Mouse (Mus musculus) heart, embryonic 11.5 days (tissue): ENCODE data around the gene Gpatch1. TPM values are rescaled to one million over a fixed set of nuclear protein-coding genes. Genes with fewer than 3 reads are reported as not detected.
"Not testable (repeated sequence)": the region's sequence is repeated elsewhere in the genome, so short reads cannot be mapped to it uniquely, and the experiment has no call there.

Experiments used
- ATAC-seq: fragments of 200-750 bp; cut with Nextera tagmentation; replicated peaks from 2 replicates; pipeline ENCODE4 v1.8.0; 2017; ENCODE audit warnings: moderate library complexity; ENCODE audit not compliant: insufficient number of reproducible peaks, low FRiP score, low TSS enrichment
- H3K27ac ChIP-seq: fragments of 300-500 bp; sonication (generic); 2 replicates; pipeline ENCODE4 v1.5.1; 2014; ENCODE audit warnings: mild to moderate bottlenecking, low read depth, low read length
- H3K27me3 ChIP-seq: fragments of 300-500 bp; sonication (generic); 2 replicates; pipeline ENCODE4 v1.6.1; 2014; ENCODE audit warnings: mild to moderate bottlenecking, low read length, mixed read lengths; ENCODE audit not compliant: control insufficient read depth, insufficient read depth
- H3K36me3 ChIP-seq: fragments of 300-500 bp; sonication (generic); 2 replicates; pipeline ENCODE4 v1.6.1; 2014; ENCODE audit warnings: mild to moderate bottlenecking, low read length, moderate library complexity, mixed read lengths; ENCODE audit not compliant: control insufficient read depth, insufficient read depth
- H3K4me1 ChIP-seq: fragments of 300-500 bp; sonication (generic); 2 replicates; pipeline ENCODE4 v1.6.1; 2014; ENCODE audit warnings: low read length; ENCODE audit not compliant: control insufficient read depth, insufficient read depth
- H3K4me2 ChIP-seq: fragments of 300-500 bp; sonication (generic); 2 replicates; pipeline ENCODE4 v1.6.1; 2014; ENCODE audit warnings: mild to moderate bottlenecking, moderate library complexity
- H3K4me3 ChIP-seq: fragments of 300-500 bp; sonication (generic); 2 replicates; pipeline ENCODE4 v1.5.1; 2014; ENCODE audit warnings: low read depth, low read length
- H3K9ac ChIP-seq: fragments of 300-500 bp; sonication (generic); 2 replicates; pipeline ENCODE4 v1.6.1; 2014; ENCODE audit warnings: mild to moderate bottlenecking, low read depth, low read length, moderate library complexity
- H3K9me3 ChIP-seq: fragments of 300-500 bp; sonication (generic); replicated peaks from 2 replicates; pipeline ENCODE4 v1.6.1; 2016; ENCODE audit warnings: low read length; ENCODE audit not compliant: control insufficient read depth
- WGBS: fragments of 180-500 bp; shearing (Covaris S2); extraction: QIAGEN DNeasy Blood & Tissue Kit; methylation state at CpG from one replicate; pipeline ENCODE4 v1.1.7; 2014; ENCODE audit not compliant: insufficient replicate concordance; 5-methylcytosine and 5-hydroxymethylcytosine counted together
- polyA plus RNA-seq: library from polyadenylated mRNA; unstranded; fragments of >200 nt; fragmentation: Nextera tagmentation; extraction: Ambion mirVana; gene quantifications from 2 replicates; pipeline ENCODE4 v1.2.1, GENCODE M21; 2014

Gene Gpatch1
- polyA plus RNA-seq, 1 experiment from 2014 or later = 10.4 TPM

DNA sequence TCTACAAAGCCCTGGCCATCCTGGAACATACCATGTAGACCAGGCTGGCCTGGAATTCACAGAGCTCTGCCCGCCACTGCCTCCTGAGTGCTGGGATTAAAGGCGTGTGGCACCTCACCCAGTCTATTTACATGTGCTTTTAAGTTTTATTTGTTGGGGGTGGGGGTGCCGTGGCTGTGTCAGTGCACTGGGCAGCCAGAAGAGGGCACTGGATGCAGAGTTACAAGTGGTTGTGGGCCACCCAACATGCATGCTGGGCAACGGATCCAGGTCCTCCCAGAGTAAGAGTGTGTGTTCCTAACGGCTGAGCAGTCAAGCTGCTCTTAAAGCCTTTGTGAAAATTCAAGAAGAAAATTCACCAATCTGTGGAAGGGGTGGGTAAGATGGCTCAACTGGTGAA, 50.4 kb downstream of the Gpatch1 start:
- Histone ChIP-seq H3K9me3 (no peaks in the 10 kb centered on the region), H3K4me3 (no peak overlapping the region), H3K36me3 (no peaks in the 10 kb centered on the region), H3K4me1 (no peaks in the 10 kb centered on the region), H3K9ac (no peak overlapping the region), H3K27me3 (no peaks in the 10 kb centered on the region), H3K27ac (no peak overlapping the region), H3K4me2 (no peak overlapping the region)
- ATAC-seq = no peak
- WGBS = 63% methylated on average over 5 of the region's 5 CpGs

DNA sequence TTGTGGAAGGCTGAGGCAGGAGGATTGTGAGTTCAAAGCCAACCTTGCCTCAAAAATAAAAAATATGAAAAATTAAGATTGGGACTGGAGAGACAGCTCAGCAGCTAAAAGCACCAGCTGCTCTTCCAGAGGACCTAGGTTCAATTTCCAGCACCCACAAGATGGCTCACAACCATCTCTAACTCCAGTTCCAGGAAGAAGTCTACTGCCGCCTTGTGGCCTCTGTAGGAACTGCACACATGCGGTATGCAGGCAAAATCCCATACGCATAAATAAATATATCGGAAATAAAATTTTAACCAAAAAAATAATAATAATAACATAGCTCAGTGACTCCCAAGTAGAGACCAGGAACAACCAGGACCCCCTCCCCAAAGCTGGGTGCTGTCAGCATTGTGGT, 51.6 kb downstream of the Gpatch1 start:
- Histone ChIP-seq H3K9me3 (no peaks in the 10 kb centered on the region), H3K27ac (no peak overlapping the region), H3K4me1 (no peaks in the 10 kb centered on the region), H3K27me3 (no peaks in the 10 kb centered on the region), H3K36me3 (no peaks in the 10 kb centered on the region), H3K9ac (no peak overlapping the region), H3K4me3 (no peak overlapping the region), H3K4me2 (no peak overlapping the region)
- WGBS = 65% methylated on average over 4 of the region's 4 CpGs
- no peak for ATAC-seq

DNA sequence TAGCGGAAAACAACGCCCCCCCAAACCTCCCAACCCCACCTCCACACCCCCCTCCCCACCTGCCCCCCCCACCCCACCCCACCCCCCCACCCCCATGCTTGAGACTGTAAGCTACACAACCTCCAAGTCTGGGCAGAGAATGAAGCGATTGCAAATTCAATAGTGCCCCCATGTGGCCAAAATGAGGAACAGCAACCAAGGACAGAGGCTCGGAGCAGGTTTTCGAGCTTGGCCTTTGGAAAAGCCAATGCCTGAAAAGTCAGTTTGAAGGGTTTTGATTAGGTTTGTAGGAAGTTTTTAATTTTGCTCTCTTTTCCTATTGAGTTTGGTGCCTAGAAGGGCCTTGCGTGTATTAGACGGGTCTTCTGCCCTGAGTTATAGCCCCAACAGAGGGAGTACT, 53.5 kb downstream of the Gpatch1 start:
- no peaks in the 10 kb centered on the region for H3K4me1 ChIP-seq
- ATAC-seq = no peak
- no peak overlapping the region for H3K4me2 ChIP-seq
- no peak overlapping the region for H3K27ac ChIP-seq
- H3K9me3 ChIP-seq = 0 out of 2 replicates have a peak, but pooled peaks cover under 1% of the 10 kb centered on the region
- no peaks in the 10 kb centered on the region for H3K27me3 ChIP-seq
- H3K4me3 ChIP-seq = no peak overlapping the region
- H3K36me3 ChIP-seq = no peaks in the 10 kb centered on the region
- 8% methylated on average over 7 of the region's 7 CpGs for WGBS
- no peak overlapping the region for H3K9ac ChIP-seq

DNA sequence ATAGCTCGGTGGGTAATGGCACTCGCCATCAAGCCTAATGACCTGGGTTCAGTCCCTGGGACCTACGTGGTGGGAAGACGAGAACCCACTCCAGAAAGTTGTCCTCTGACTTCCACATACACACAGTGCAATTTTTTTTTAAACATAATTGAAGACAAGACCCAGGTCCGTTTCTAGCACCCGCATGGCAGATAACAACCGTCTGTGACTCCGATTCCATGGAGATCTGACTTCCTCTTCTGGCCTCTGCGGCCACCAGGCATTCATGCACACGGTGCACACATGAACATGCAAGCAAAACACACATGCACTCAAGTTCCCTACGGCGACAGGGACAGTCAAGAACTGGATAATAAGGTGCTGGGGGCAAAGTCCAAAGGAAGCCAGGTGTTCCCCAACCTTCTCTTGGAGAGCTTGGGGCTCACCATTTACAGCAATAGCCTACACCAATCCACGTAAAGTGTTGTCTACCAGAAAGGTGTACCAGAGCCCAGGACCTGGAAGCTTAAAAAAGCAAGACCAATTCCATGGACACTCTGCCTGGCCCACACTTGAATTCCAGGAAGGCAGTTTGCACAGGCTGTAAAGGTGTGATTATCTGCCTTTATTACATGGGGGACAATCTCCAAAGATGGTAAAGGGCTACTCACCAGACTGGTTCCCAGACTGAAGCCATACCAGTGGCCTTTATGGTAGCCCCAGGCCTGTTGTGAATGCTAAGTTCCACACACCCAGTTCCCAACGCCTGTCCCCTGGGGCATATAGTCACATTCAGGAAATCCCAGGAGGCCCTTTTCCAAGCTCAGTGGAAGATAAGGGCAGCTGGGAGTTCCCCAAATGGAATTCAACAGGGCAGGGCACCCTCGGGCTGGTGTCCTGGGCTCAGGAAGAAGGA, 54.4 kb downstream of the Gpatch1 start:
- WGBS = 74% methylated on average over 15 of the region's 15 CpGs
- ATAC-seq = no peak
- H3K27ac ChIP-seq = no peak overlapping the region

DNA sequence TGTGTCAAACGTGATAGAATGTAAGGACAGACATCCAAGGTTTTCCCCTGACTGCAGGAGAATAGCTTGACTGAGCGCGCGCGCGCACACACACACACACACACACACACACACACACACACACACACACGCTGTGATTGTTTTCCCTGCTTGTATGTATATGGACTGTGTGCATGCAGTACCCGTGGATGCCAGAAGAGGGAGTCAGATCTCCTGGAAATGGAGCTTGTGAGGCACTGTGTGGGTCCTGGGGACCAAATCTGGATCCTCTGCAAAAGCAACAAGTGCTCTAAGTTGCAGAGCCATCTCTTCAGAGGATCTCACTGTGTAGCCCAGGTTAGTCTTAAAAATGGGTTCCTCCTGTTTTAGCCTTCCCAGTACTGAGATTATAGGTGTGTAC, 58.9 kb downstream of the Gpatch1 start:
- Histone ChIP-seq H3K4me1 (no peaks in the 10 kb centered on the region), H3K27me3 (no peaks in the 10 kb centered on the region), H3K9ac (no peak overlapping the region), H3K9me3 (0 out of 2 replicates have a peak, but pooled peaks cover 2% of the 10 kb centered on the region), H3K27ac (no peak overlapping the region), H3K36me3 (no peaks in the 10 kb centered on the region), H3K4me2 (no peak overlapping the region), H3K4me3 (no peak overlapping the region)
- 82% methylated on average over 8 of the region's 8 CpGs for WGBS
- ATAC-seq = no peak

More for the DNA sequence above, 54.4 kb downstream of the Gpatch1 start:
- no peak overlapping the region for H3K9ac ChIP-seq
- H3K4me2 ChIP-seq = no peak overlapping the region
- no peaks in the 10 kb centered on the region for H3K36me3 ChIP-seq
- no peak overlapping the region for H3K4me3 ChIP-seq
- H3K9me3 ChIP-seq = 0 out of 2 replicates have a peak, but pooled peaks cover 2% of the 10 kb centered on the region
- H3K27me3 ChIP-seq = no peaks in the 10 kb centered on the region
- H3K4me1 ChIP-seq = no peaks in the 10 kb centered on the region

DNA sequence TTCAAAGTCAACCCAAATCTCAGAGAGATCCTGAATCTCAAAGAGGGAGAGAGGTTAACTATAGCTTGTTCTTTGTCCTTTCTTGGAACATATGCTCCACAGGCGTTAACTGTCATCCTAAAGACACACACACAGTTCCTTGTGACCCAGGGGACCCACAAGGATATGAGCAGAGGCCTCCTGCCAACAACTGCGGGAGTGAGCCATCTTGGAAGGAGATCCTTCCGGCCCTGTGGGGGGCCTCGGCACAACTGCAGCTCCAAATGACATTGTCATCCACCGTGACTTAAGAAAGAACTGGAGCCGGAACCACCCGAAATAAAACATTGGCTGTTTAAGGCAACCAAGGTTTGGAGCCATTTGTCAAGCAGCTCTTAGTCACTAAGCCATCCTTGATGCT, 59.9 kb downstream of the Gpatch1 start:
- no peak overlapping the region for H3K4me3 ChIP-seq
- H3K4me1 ChIP-seq = no peaks in the 10 kb centered on the region
- no peak for ATAC-seq
- H3K4me2 ChIP-seq = no peak overlapping the region
- 61% methylated on average over 7 of the region's 7 CpGs for WGBS
- H3K27me3 ChIP-seq = no peaks in the 10 kb centered on the region
- H3K9me3 ChIP-seq = 0 out of 2 replicates have a peak, but pooled peaks cover 2% of the 10 kb centered on the region
- no peaks in the 10 kb centered on the region for H3K36me3 ChIP-seq
- H3K27ac ChIP-seq = no peak overlapping the region
- H3K9ac ChIP-seq = no peak overlapping the region

DNA sequence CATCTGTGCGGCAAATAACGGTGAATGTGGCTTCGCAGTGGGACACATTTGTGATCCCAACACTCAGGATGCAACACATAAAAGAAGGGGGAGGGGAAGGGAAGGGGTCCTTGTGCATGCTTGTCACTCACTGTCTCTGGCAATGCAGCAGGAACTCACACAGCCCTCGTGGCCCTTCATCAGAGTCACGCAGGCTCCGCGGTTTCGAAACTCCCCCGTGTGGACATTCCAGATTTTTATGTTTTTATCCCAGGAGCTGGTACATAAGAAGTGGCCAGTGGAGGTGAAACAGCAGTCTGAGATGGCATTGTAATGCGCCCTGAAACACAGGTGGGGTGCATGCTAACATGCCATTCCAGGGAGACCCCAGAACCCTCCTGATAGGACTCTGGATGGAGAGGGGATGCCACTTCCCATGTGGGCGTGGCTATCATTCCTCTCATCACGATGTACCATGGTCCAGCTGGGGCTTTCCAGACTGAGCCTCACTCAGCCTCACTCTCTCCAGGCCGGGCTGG, 66.1 kb downstream of the Gpatch1 start:
- no peak overlapping the region for H3K27ac ChIP-seq
- H3K27me3 ChIP-seq = no peaks in the 10 kb centered on the region
- H3K4me1 ChIP-seq = no peaks in the 10 kb centered on the region
- H3K4me3 ChIP-seq = no peak overlapping the region
- peak; percentile 26; the same call in 1 of the 2 replicates for ATAC-seq
- H3K9ac ChIP-seq = no peak overlapping the region
- peak overlapping the region; percentile 49 for H3K4me2 ChIP-seq
- WGBS = 8% methylated on average over 12 of the region's 13 CpGs
- H3K9me3 ChIP-seq = no peaks in the 10 kb centered on the region
- no peaks in the 10 kb centered on the region for H3K36me3 ChIP-seq

DNA sequence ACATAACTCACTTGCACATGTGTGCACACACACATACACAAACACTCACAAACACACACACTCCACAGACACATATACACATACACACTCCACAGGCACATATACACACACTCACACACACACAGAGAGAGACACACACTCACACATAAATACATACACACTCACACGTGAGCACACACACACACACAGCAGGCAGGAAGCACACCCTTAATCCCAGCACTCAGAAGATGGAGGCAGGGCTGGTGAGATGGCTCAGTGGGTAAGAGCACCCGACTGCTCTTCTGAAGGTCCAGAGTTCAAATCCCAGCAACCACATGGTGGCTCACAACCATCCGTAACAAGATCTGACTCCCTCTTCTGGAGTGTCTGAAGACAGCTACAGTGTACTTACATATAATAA, 80.3 kb downstream of the Gpatch1 start:
- H3K9ac ChIP-seq, H3K4me2 ChIP-seq, ATAC-seq, H3K27me3 ChIP-seq, H3K9me3 ChIP-seq, H3K4me1 ChIP-seq, H3K4me3 ChIP-seq, H3K27ac ChIP-seq, H3K36me3 ChIP-seq: not testable (repeated sequence)
- 70% methylated on average over 2 of the region's 3 CpGs for WGBS
